Mouse (Mus musculus) hindbrain, embryonic 16.5 days (tissue): ENCODE measurements around the gene Fdxacb1. TPM values are rescaled to one million over a fixed set of nuclear protein-coding genes. Genes with fewer than 3 reads are reported as not detected.

Source experiments
- ATAC-seq: fragments of 200-750 bp; cut with Nextera tagmentation; 2 replicates; pipeline ENCODE4 v1.8.0; 2017; ENCODE audit warnings: moderate TSS enrichment, moderate library complexity
- H3K27ac ChIP-seq: fragments of 300-500 bp; sonication (generic); 2 replicates; pipeline ENCODE4 v1.5.1; 2014; ENCODE audit warnings: low read depth, mild to moderate bottlenecking, control low read depth, low read length, moderate library complexity
- H3K27me3 ChIP-seq: fragments of 300-500 bp; sonication (generic); replicated peaks from 2 replicates; pipeline ENCODE4 v1.6.1; 2014; ENCODE audit warnings: low read length; ENCODE audit not compliant: control insufficient read depth, insufficient read depth
- H3K36me3 ChIP-seq: fragments of 300-500 bp; sonication (generic); 2 replicates; pipeline ENCODE4 v1.6.1; 2014; ENCODE audit warnings: mild to moderate bottlenecking, low read length, moderate library complexity, mixed read lengths; ENCODE audit not compliant: control insufficient read depth, insufficient read depth
- H3K4me1 ChIP-seq: fragments of 300-500 bp; sonication (generic); 2 replicates; pipeline ENCODE4 v1.6.1; 2014; ENCODE audit warnings: low read depth, low read length; ENCODE audit not compliant: control insufficient read depth, insufficient read depth
- H3K4me2 ChIP-seq: fragments of 300-500 bp; sonication (generic); 2 replicates; pipeline ENCODE4 v1.6.1; 2014; ENCODE audit warnings: mild to moderate bottlenecking, low read length, control low read depth, moderate library complexity
- H3K4me3 ChIP-seq: fragments of 300-500 bp; sonication (generic); 2 replicates; pipeline ENCODE4 v1.5.1; 2014; ENCODE audit warnings: mild to moderate bottlenecking, low read length, control low read depth, moderate library complexity
- H3K9ac ChIP-seq: fragments of 300-500 bp; sonication (generic); 2 replicates; pipeline ENCODE4 v1.6.1; 2014; ENCODE audit warnings: low read depth, mild to moderate bottlenecking, control low read depth, low read length, moderate library complexity
- H3K9me3 ChIP-seq: fragments of 300-500 bp; sonication (generic); 2 replicates; pipeline ENCODE4 v1.6.1; 2014; ENCODE audit warnings: mild to moderate bottlenecking, low read length, moderate library complexity; ENCODE audit not compliant: control insufficient read depth
- WGBS: fragments of 180-500 bp; shearing (Covaris S2); extraction: QIAGEN DNeasy Blood & Tissue Kit; methylation state at CpG from one replicate; pipeline ENCODE4 v1.1.7; 2014; 5-methylcytosine and 5-hydroxymethylcytosine counted together
- polyA plus RNA-seq: library from polyadenylated mRNA; unstranded; fragments of >200 nt; fragmentation: Nextera tagmentation; extraction: Ambion mirVana; gene quantifications from 2 replicates; pipeline ENCODE4 v1.2.1, GENCODE M21; 2015

Fdxacb1 gene
- polyA plus RNA-seq, 1 experiment from 2014 or later, result 11.1 TPM

- no peak overlapping the region for H3K27ac ChIP-seq
- no peak overlapping the region for H3K4me3 ChIP-seq
- peaks cover 18% of the 10 kb centered on the region for H3K36me3 ChIP-seq
- no peak overlapping the region for H3K9ac ChIP-seq
- H3K4me2 ChIP-seq, result no peak overlapping the region
- H3K4me1 ChIP-seq, result no peaks in the 10 kb centered on the region
- no peaks in the 10 kb centered on the region for H3K9me3 ChIP-seq
- no peak for ATAC-seq
- 87% methylated on average over 2 of the region's 2 CpGs for WGBS
- H3K27me3 ChIP-seq, result no peaks in the 10 kb centered on the region
Measured at GRCm38 (mm10) chr9:50811746-50812145, 43.7 kb downstream of the Fdxacb1 start.

GRCm38 (mm10) chr9:50813796-50814195, 45.8 kb downstream of the Fdxacb1 start:
- no peak overlapping the region for H3K27ac ChIP-seq
- H3K9ac ChIP-seq, result no peak overlapping the region
- WGBS, result 95% methylated on average over 5 of the region's 5 CpGs
- ATAC-seq, result no peak
- H3K36me3 ChIP-seq, result peaks cover 21% of the 10 kb centered on the region
- no peak overlapping the region for H3K4me2 ChIP-seq
- no peaks in the 10 kb centered on the region for H3K4me1 ChIP-seq
- no peaks in the 10 kb centered on the region for H3K27me3 ChIP-seq
- H3K9me3 ChIP-seq, result no peaks in the 10 kb centered on the region
- H3K4me3 ChIP-seq, result no peak overlapping the region

- Histone ChIP-seq H3K4me2 (no peak overlapping the region), H3K4me1 (no peaks in the 10 kb centered on the region), H3K36me3 (peaks cover 17% of the 10 kb centered on the region), H3K4me3 (no peak overlapping the region), H3K27me3 (no peaks in the 10 kb centered on the region), H3K9ac (no peak overlapping the region), H3K27ac (no peak overlapping the region), H3K9me3 (no peaks in the 10 kb centered on the region)
- 96% methylated on average over 4 of the region's 4 CpGs for WGBS
- ATAC-seq, result no peak
Measured at GRCm38 (mm10) chr9:50815666-50816065, 47.6 kb downstream of the Fdxacb1 start.

DNA sequence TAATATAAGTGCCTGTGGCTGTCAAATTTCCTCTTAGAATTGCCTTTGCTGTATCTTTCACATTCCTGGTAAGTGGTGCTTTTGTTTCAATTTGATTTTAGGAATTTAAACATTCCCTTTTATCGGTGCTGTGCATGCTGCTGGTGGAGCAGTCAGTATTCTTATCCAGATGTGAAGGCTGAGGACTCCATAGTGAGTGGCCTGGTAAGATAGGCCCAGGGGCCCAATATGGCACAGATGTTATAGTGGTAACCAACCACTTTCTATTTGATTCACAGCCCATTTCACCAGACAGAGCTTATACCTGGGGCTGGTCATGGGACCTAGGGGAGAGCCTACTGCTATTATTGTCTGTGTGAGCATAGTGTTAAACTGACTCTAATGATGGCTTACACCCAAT, 48.5 kb downstream of the Fdxacb1 start:
- H3K27ac ChIP-seq, result no peak overlapping the region
- H3K4me1 ChIP-seq, result no peaks in the 10 kb centered on the region
- no peaks in the 10 kb centered on the region for H3K27me3 ChIP-seq
- ATAC-seq, result no peak
- H3K9ac ChIP-seq, result no peak overlapping the region
- H3K36me3 ChIP-seq, result peaks cover 15% of the 10 kb centered on the region
- WGBS, result 91% methylated on average over 1 of the region's 1 CpGs
- H3K4me2 ChIP-seq, result no peak overlapping the region
- no peaks in the 10 kb centered on the region for H3K9me3 ChIP-seq
- H3K4me3 ChIP-seq, result no peak overlapping the region

GRCm38 (mm10) chr9:50818050-50818449, 50.0 kb downstream of the Fdxacb1 start:
- Histone ChIP-seq H3K4me2 (no peak overlapping the region), H3K9me3 (no peaks in the 10 kb centered on the region), H3K9ac (no peak overlapping the region), H3K27ac (no peak overlapping the region), H3K4me1 (no peaks in the 10 kb centered on the region), H3K27me3 (no peaks in the 10 kb centered on the region), H3K36me3 (peaks cover 21% of the 10 kb centered on the region), H3K4me3 (no peak overlapping the region)
- 94% methylated on average over 6 of the region's 6 CpGs for WGBS
- no peak for ATAC-seq

- H3K4me3 ChIP-seq, result no peak overlapping the region
- no peak overlapping the region for H3K9ac ChIP-seq
- H3K36me3 ChIP-seq, result peaks cover 24% of the 10 kb centered on the region
- 86% methylated on average over 6 of the region's 6 CpGs for WGBS
- H3K27me3 ChIP-seq, result no peaks in the 10 kb centered on the region
- H3K4me2 ChIP-seq, result no peak overlapping the region
- H3K4me1 ChIP-seq, result no peaks in the 10 kb centered on the region
- H3K27ac ChIP-seq, result no peak overlapping the region
- H3K9me3 ChIP-seq, result no peaks in the 10 kb centered on the region
- ATAC-seq, result no peak
Measured at GRCm38 (mm10) chr9:50819716-50820115, 51.7 kb downstream of the Fdxacb1 start.

GRCm38 (mm10) chr9:50821651-50822050, 53.6 kb downstream of the Fdxacb1 start:
- Histone ChIP-seq H3K27me3 (no peaks in the 10 kb centered on the region), H3K4me3 (no peak overlapping the region), H3K36me3 (peaks cover 21% of the 10 kb centered on the region), H3K4me1 (no peaks in the 10 kb centered on the region), H3K9me3 (no peaks in the 10 kb centered on the region), H3K4me2 (no peak overlapping the region), H3K9ac (no peak overlapping the region), H3K27ac (no peak overlapping the region)
- no peak for ATAC-seq
- 93% methylated on average over 6 of the region's 6 CpGs for WGBS

- H3K4me2 ChIP-seq, result no peak overlapping the region
- H3K4me1 ChIP-seq, result no peaks in the 10 kb centered on the region
- no peak overlapping the region for H3K4me3 ChIP-seq
- ATAC-seq, result no peak
- WGBS, result 93% methylated on average over 5 of the region's 5 CpGs
- H3K36me3 ChIP-seq, result peaks cover 16% of the 10 kb centered on the region
- no peaks in the 10 kb centered on the region for H3K27me3 ChIP-seq
- H3K9me3 ChIP-seq, result no peaks in the 10 kb centered on the region
- H3K9ac ChIP-seq, result no peak overlapping the region
- no peak overlapping the region for H3K27ac ChIP-seq
Measured at GRCm38 (mm10) chr9:50822216-50822615, 54.2 kb downstream of the Fdxacb1 start.
